In genomic region chr1:192828928-192829327, GRCm38 (mm10) we compare ENCODE assay signal across 21 mouse cellular contexts. TPM values are rescaled to one million over a fixed set of nuclear protein-coding genes. Genes with fewer than 3 reads are reported as not detected.
A peak's percentile ranks its signal among the peaks of the same experiment; 100 is the strongest.
DNase-seq lines count a peak whose midpoint lies in the region; ATAC-seq lines count a peak whose summit lies in the region.
"Had no signal": no experiment of that assay in that cellular context is flagged by ENCODE, and none has a peak within 500 bp of the region (broad histone marks: within the 10 kb centered on the region; RNA-seq: fewer than 3 reads in every experiment).

No protein-coding gene starts in this region.

- no peak for DNase-seq in forebrain, embryonic 10.5 days (ENCODE audit: extremely low spot score, low spot score)
- peak; percentile 71 for DNase-seq in brain, adult 2 months (ENCODE audit: low read depth, low spot score)
- DNase-seq in left cerebral cortex, postnatal 25 days (ENCODE audit: low spot score in 2 of 2), result peak; percentile 51 to 68
- no peak for DNase-seq in lung, adult 18-20 months
- DNase-seq in adipocyte (ENCODE audit: low spot score), result no peak
- DNase-seq: gastrocnemius, postnatal 25 days; kidney, adult 8-10 months; kidney, postnatal 25 days; liver; liver, postnatal 0 days; thymus, postnatal 36 days had no signal

- 27% methylated on average over 7 of the region's 7 CpGs for WGBS in forebrain, embryonic 10.5 days
- WGBS in forebrain, embryonic 16.5 days, result 27% methylated on average over 7 of the region's 7 CpGs

- peak overlapping the region; percentile 17; the same call in 1 of the 2 replicates for H3K27ac ChIP-seq in forebrain, embryonic 10.5 days
- H3K27ac ChIP-seq in forebrain, embryonic 16.5 days (ENCODE audit: low read length), result no peak overlapping the region
- H3K27ac ChIP-seq: neural tube, embryonic 15.5 days had no signal

- peaks cover 58% of the 10 kb centered on the region for H3K4me1 ChIP-seq in forebrain, embryonic 10.5 days
- H3K4me1 ChIP-seq in forebrain, embryonic 16.5 days (replicated peaks; ENCODE audit: control insufficient read depth, insufficient read depth, low read length), result peaks cover 6% of the 10 kb centered on the region
- peaks cover 24% of the 10 kb centered on the region for H3K4me1 ChIP-seq in megakaryocyte, embryonic 14.5 days

- no peak overlapping the region for H3K4me2 ChIP-seq in forebrain, embryonic 16.5 days (ENCODE audit: low read length)
- H3K4me2 ChIP-seq: heart, embryonic 12.5 days; midbrain, embryonic 11.5 days; neural tube, embryonic 15.5 days had no signal

- H3K9me3 ChIP-seq in forebrain, embryonic 10.5 days, result no peaks in the 10 kb centered on the region
- H3K9me3 ChIP-seq in forebrain, embryonic 16.5 days (ENCODE audit: control insufficient read depth, low read length), result no peaks in the 10 kb centered on the region
- peaks cover 7% of the 10 kb centered on the region for H3K9me3 ChIP-seq in megakaryocyte, embryonic 14.5 days
- H3K9me3 ChIP-seq: neural tube, embryonic 15.5 days had no signal

- peaks cover 75% of the 10 kb centered on the region for H3K27me3 ChIP-seq in forebrain, embryonic 10.5 days (ENCODE audit: poor library complexity, severe bottlenecking)
- H3K27me3 ChIP-seq in forebrain, embryonic 16.5 days (replicated peaks; ENCODE audit: control insufficient read depth, insufficient read depth, low read length), result no peaks in the 10 kb centered on the region
- H3K27me3 ChIP-seq in megakaryocyte, embryonic 14.5 days (replicated peaks), result peaks cover 38% of the 10 kb centered on the region
- H3K27me3 ChIP-seq: neural tube, embryonic 15.5 days had no signal

- no peak for ATAC-seq in forebrain, embryonic 16.5 days
- ATAC-seq in megakaryocyte, adult 5-6 weeks (ENCODE audit: poor library complexity, severe bottlenecking), result no peak
- ATAC-seq: CD4-positive, CD25-positive, alpha-beta regulatory T cell, adult 4 months; liver, postnatal 0 days had no signal

- intact Hi-C loops in left cerebral cortex, postnatal 25 days (cut with DNase I), result no loop called here

- no peaks in the 10 kb centered on the region for H3K36me3 ChIP-seq in forebrain, embryonic 10.5 days (replicated peaks)
- H3K36me3 ChIP-seq in forebrain, embryonic 16.5 days (ENCODE audit: control insufficient read depth, insufficient read depth), result no peaks in the 10 kb centered on the region
- H3K36me3 ChIP-seq in megakaryocyte, embryonic 14.5 days (replicated peaks; ENCODE audit: low read length), result no peaks in the 10 kb centered on the region
- H3K36me3 ChIP-seq: G1E; heart, embryonic 12.5 days; neural tube, embryonic 15.5 days had no signal

- no peak overlapping the region for H3K4me3 ChIP-seq in forebrain, embryonic 10.5 days
- H3K4me3 ChIP-seq in forebrain, embryonic 16.5 days (replicated peaks; ENCODE audit: low read length), result no peak overlapping the region
- peak overlapping the region; percentile 26 for H3K4me3 ChIP-seq in megakaryocyte, embryonic 14.5 days (replicated peaks)
- H3K4me3 ChIP-seq: heart, embryonic 12.5 days; myocyte; neural tube, embryonic 15.5 days had no signal

- H3K9ac ChIP-seq in forebrain, embryonic 16.5 days (replicated peaks; ENCODE audit: low read depth, low read length), result no peak overlapping the region
- H3K9ac ChIP-seq: heart, embryonic 12.5 days; liver, postnatal 0 days; neural tube, embryonic 15.5 days had no signal

RNA-seq across cellular contexts. Expression of gene Sertad4, which starts 26.6 kb away (rescaled TPM):
- polyA plus RNA-seq in forebrain, embryonic 10.5 days (2016; fragmentation: Nextera tagmentation; extraction: Ambion mirVana), result 13.1 TPM in 2 replicates
- polyA plus RNA-seq in forebrain, embryonic 16.5 days (2015; fragmentation: Nextera tagmentation; extraction: Ambion mirVana), result 38.1 and 41.9 TPM in 2 replicates
- not detected in 2 replicates for polyA plus RNA-seq in megakaryocyte, embryonic 14.5 days (2012; ENCODE audit: insufficient read depth, low replicate concordance)
- total RNA-seq in megakaryocyte, adult 5-6 weeks (2015), result not detected in 2 replicates
- not detected in 2 replicates for total RNA-seq in megakaryocyte, adult 5-6 weeks (2017)
- total RNA-seq in left cerebral cortex, postnatal 25 days (2021), result 10 to 100 TPM; 14.4 to 17.9 TPM
- total RNA-seq: hematopoietic stem cell, adult 5-6 weeks had no signal
- polyA plus RNA-seq: CD4-positive, CD25-positive, alpha-beta regulatory T cell, adult 4 months; G1E had no signal

RNA-seq across cellular contexts. Expression of gene Hhat, which starts 57.9 kb away (rescaled TPM):
- polyA plus RNA-seq in forebrain, embryonic 10.5 days (2016; fragmentation: Nextera tagmentation; extraction: Ambion mirVana), result 7.2 and 7.6 TPM in 2 replicates
- 3.6 and 4.2 TPM in 2 replicates for polyA plus RNA-seq in forebrain, embryonic 16.5 days (2015; fragmentation: Nextera tagmentation; extraction: Ambion mirVana)
- polyA plus RNA-seq in megakaryocyte, embryonic 14.5 days (2012; ENCODE audit: insufficient read depth, low replicate concordance), result 0.03 TPM in 1 of 2 replicates, not detected in the other
- total RNA-seq in megakaryocyte, adult 5-6 weeks (2015), result 1.1 TPM in 2 replicates
- total RNA-seq in megakaryocyte, adult 5-6 weeks (2017), result 0.99 and 2.6 TPM in 2 replicates
- 1 to 10 TPM; 1.2 to 2.2 TPM for total RNA-seq in left cerebral cortex, postnatal 25 days (2021)
- polyA plus RNA-seq: G1E had no signal

Comparison
In these comparisons a context has a peak if more than half of its experiments do, and no peak if none do; other contexts are left out.
1. DNase-seq: peak in brain, adult 2 months (single experiment) and left cerebral cortex, postnatal 25 days (2 of 2); none in forebrain, embryonic 10.5 days (single experiment), lung, adult 18-20 months (0 of 2) and adipocyte (single experiment).
2. RNA of gene Sertad4, which starts 26.6 kb away (polyA plus RNA-seq): 38.1 to 41.9 TPM in forebrain, embryonic 16.5 days and 13.1 TPM in forebrain, embryonic 10.5 days; not detected in megakaryocyte, embryonic 14.5 days; every median in the first group is over 10 times any median in the second.